Mouse (Mus musculus) CD4-positive, CD25-positive, alpha-beta regulatory T cell, adult 2 months (primary cell): ENCODE measurements at regions not wholly inside any gene's neighbourhood (a gene's known extent, or its start where the extent isn't known, plus 50 kb on each side); places are given as distances from the start of the nearest gene placed in this dataset.
A peak's percentile ranks its signal among the peaks of the same experiment; 100 is the strongest.

ENCODE experiments used
- DNase-seq: peaks from one replicate; pipeline ENCODE4 v3.0.0-alpha.2; 2012; ENCODE audit warnings: low read depth, low spot score

GRCm38 (mm10) chrX:130808530-130809235 lies 1059.1 kb downstream of the Diaph2 start:
- DNase-seq: peak; percentile 0

GRCm38 (mm10) chrX:130818916-130819315 lies 1069.4 kb downstream of the Diaph2 start:
- no peak for DNase-seq

GRCm38 (mm10) chrX:130819707-130820106 lies 1070.2 kb downstream of the Diaph2 start:
- DNase-seq: no peak

- DNase-seq: no peak
These were observed 1070.6 kb downstream of the Diaph2 start for GRCm38 (mm10) chrX:130820168-130820567.

- no peak for DNase-seq
These were observed 1074.4 kb downstream of the Diaph2 start for GRCm38 (mm10) chrX:130823943-130824342.

- DNase-seq: no peak
These were observed 1086.3 kb downstream of the Diaph2 start for GRCm38 (mm10) chrX:130835835-130836234.

- DNase-seq: no peak
These were observed 1093.6 kb downstream of the Diaph2 start for GRCm38 (mm10) chrX:130843141-130843540.

- no peak for DNase-seq
These were observed 1117.0 kb downstream of the Diaph2 start for GRCm38 (mm10) chrX:130866506-130866905.

- DNase-seq: no peak
These were observed 1124.6 kb downstream of the Diaph2 start for GRCm38 (mm10) chrX:130874157-130874556.

- DNase-seq: no peak
These were observed 1125.7 kb downstream of the Diaph2 start for GRCm38 (mm10) chrX:130875289-130875688.

- DNase-seq: no peak
These were observed 1126.6 kb downstream of the Diaph2 start for GRCm38 (mm10) chrX:130876120-130876519.
